8 mouse cellular contexts compared by ENCODE assay signal in the genomic region with DNA sequence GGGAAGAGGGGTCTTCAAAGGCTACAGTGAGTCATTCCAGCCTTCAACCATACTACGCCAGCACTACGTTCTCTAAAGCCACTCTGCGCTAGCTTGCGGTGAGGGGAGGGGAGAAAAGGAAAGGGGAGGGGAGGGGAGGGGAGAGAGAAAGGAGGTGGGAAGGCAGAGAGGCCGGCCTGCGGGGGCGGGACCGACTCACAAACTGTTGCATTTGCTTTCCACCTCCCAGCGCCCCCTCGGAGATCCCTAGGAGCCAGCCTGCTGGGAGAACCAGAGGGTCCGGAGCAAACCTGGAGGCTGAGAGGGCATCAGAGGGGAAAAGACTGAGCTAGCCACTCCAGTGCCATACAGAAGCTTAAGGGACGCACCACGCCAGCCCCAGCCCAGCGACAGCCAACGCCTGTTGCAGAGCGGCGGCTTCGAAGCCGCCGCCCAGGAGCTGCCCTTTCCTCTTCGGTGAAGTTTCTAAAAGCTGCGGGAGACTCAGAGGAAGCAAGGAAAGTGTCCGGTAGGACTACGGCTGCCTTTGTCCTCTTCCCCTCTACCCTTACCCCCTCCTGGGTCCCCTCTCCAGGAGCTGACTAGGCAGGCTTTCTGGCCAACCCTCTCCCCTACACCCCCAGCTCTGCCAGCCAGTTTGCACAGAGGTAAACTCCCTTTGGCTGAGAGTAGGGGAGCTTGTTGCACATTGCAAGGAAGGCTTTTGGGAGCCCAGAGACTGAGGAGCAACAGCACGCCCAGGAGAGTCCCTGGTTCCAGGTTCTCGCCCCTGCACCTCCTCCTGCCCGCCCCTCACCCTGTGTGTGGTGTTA. TPM values are rescaled to one million over a fixed set of nuclear protein-coding genes. Genes with fewer than 3 reads are reported as not detected.
DNase-seq lines count a peak whose midpoint lies in the region; ATAC-seq and TF ChIP-seq lines count a peak whose summit lies in the region.

A gene (plus strand): TSS at position 239 of the 812 bp plus-strand sequence.

- no peak within 1 kb of the TSS for H3K27ac ChIP-seq in hindbrain, embryonic 15.5 days (replicated peaks)
- H3K27ac ChIP-seq in limb, embryonic 14.5 days (replicated peaks; ENCODE audit: low read depth, low read length), result no peak within 1 kb of the TSS
- H3K27ac ChIP-seq in midbrain, embryonic 14.5 days (replicated peaks; ENCODE audit: low read depth, low read length), result no peak within 1 kb of the TSS

- no peaks in the 10 kb centered on the region for H3K36me3 ChIP-seq in hindbrain, embryonic 15.5 days
- no peaks in the 10 kb centered on the region for H3K36me3 ChIP-seq in limb, embryonic 14.5 days (ENCODE audit: control insufficient read depth, insufficient read depth, low read length)
- no peaks in the 10 kb centered on the region for H3K36me3 ChIP-seq in midbrain, embryonic 14.5 days (ENCODE audit: control insufficient read depth, insufficient read depth, low read length)

- 0 out of 2 replicates have a peak, but pooled peaks have one; percentile 30 for ATAC-seq in hindbrain, embryonic 15.5 days (ENCODE audit: low FRiP score, low read depth)
- no peak for ATAC-seq in limb, embryonic 14.5 days (ENCODE audit: low FRiP score, low read depth)
- 0 out of 2 replicates have a peak, but pooled peaks have one; percentile 27 for ATAC-seq in midbrain, embryonic 14.5 days (ENCODE audit: low FRiP score, low TSS enrichment)

- 0 out of 2 replicates have a peak, but pooled peaks cover 15% of the 10 kb centered on the region for H3K4me1 ChIP-seq in hindbrain, embryonic 15.5 days (replicated peaks)
- no peaks in the 10 kb centered on the region for H3K4me1 ChIP-seq in limb, embryonic 14.5 days (ENCODE audit: control insufficient read depth, insufficient read depth, low read length)
- H3K4me1 ChIP-seq in midbrain, embryonic 14.5 days (ENCODE audit: control insufficient read depth, insufficient read depth, low read length), result no peaks in the 10 kb centered on the region

- H3K9ac ChIP-seq in hindbrain, embryonic 15.5 days, result 0 out of 2 replicates have a peak within 1 kb of the TSS, but pooled peaks have one; percentile 37
- H3K9ac ChIP-seq in limb, embryonic 14.5 days (ENCODE audit: low read depth, low read length, severe bottlenecking), result no peak within 1 kb of the TSS
- peak within 1 kb of the TSS; percentile 36; the same call in 1 of the 2 replicates for H3K9ac ChIP-seq in midbrain, embryonic 14.5 days (replicated peaks; ENCODE audit: low read length)

- H3K4me3 ChIP-seq in hindbrain, embryonic 15.5 days, result peak within 1 kb of the TSS; percentile 45
- H3K4me3 ChIP-seq in limb, embryonic 14.5 days (replicated peaks; ENCODE audit: low read length), result peak within 1 kb of the TSS; percentile 32
- peak within 1 kb of the TSS; percentile 38 for H3K4me3 ChIP-seq in midbrain, embryonic 14.5 days (replicated peaks; ENCODE audit: low read depth, low read length)

- peaks cover 28% of the 10 kb centered on the region for H3K27me3 ChIP-seq in hindbrain, embryonic 15.5 days
- peaks cover 31% of the 10 kb centered on the region for H3K27me3 ChIP-seq in limb, embryonic 14.5 days (ENCODE audit: control insufficient read depth, insufficient read depth, low read length)
- peaks cover 19% of the 10 kb centered on the region for H3K27me3 ChIP-seq in midbrain, embryonic 14.5 days (ENCODE audit: control insufficient read depth, insufficient read depth, low read length)

- peak; percentile 5 to 10 for DNase-seq in cerebellum, postnatal 25 days
- DNase-seq in cerebellum, adult 11-12 months, result no peak
- DNase-seq in adrenal gland, postnatal 36 days, result peak; percentile 78 to 80
- peak; percentile 25 for DNase-seq in gastrocnemius, postnatal 10 days
- peak; percentile 28 for DNase-seq in limb, embryonic 14.5 days (ENCODE audit: low spot score)
- peak; percentile 5 for DNase-seq in midbrain, embryonic 14.5 days
- peak; percentile 33 for DNase-seq in urinary bladder, adult 2 months (ENCODE audit: low spot score)

- WGBS in hindbrain, embryonic 15.5 days, result 26% methylated on average over 25 of the region's 27 CpGs
- 22% methylated on average over 19 of the region's 27 CpGs for WGBS in limb, embryonic 14.5 days
- 18% methylated on average over 26 of the region's 27 CpGs for WGBS in midbrain, embryonic 14.5 days

- H3K4me2 ChIP-seq in hindbrain, embryonic 15.5 days, result peak within 1 kb of the TSS; percentile 79
- peak within 1 kb of the TSS; percentile 53 for H3K4me2 ChIP-seq in limb, embryonic 14.5 days (replicated peaks; ENCODE audit: low read depth, low read length, severe bottlenecking)
- peak within 1 kb of the TSS; percentile 69 for H3K4me2 ChIP-seq in midbrain, embryonic 14.5 days (ENCODE audit: low read length)

- no peak for TF ChIP-seq POLR2A in limb, embryonic 14.5 days (IDR thresholded peaks at IDR 0.05; ENCODE audit: borderline replicate concordance, extremely low read depth, insufficient read depth, insufficient read length)

- no peaks in the 10 kb centered on the region for H3K9me3 ChIP-seq in hindbrain, embryonic 15.5 days
- no peaks in the 10 kb centered on the region for H3K9me3 ChIP-seq in limb, embryonic 14.5 days (ENCODE audit: control insufficient read depth, low read length)
- H3K9me3 ChIP-seq in midbrain, embryonic 14.5 days (ENCODE audit: control insufficient read depth, low read length), result no peaks in the 10 kb centered on the region

RNA-seq across cellular contexts. Expression of the gene that starts here (rescaled TPM):
- 10 to 100 TPM; 57.7 to 91.1 TPM for total RNA-seq in adrenal gland, postnatal 36 days (2021)
- 10 to 100 TPM in 1 of 2 experiments, 1 to 10 TPM in 1; 9.9 to 11.0 TPM for total RNA-seq in gastrocnemius, postnatal 10 days (2021)
- 0.08 and 0.09 TPM in 2 replicates for polyA plus RNA-seq in hindbrain, embryonic 15.5 days (2015; fragmentation: Nextera tagmentation; extraction: Ambion mirVana)
- 0.28 and 0.34 TPM in 2 replicates for polyA plus RNA-seq in limb, embryonic 14.5 days (2012; rRNA removed)
- polyA plus RNA-seq in limb, embryonic 14.5 days (2014; fragmentation: Nextera tagmentation; extraction: Ambion mirVana), result 1.1 TPM in 2 replicates
- polyA plus RNA-seq in midbrain, embryonic 14.5 days (2014; fragmentation: Nextera tagmentation; extraction: Ambion mirVana), result 0.11 and 0.13 TPM in 2 replicates
- polyA plus RNA-seq in urinary bladder, adult 2 months (2012; rRNA removed), result 2.3 and 4.9 TPM in 2 replicates

Comparison
In these comparisons a context has a peak if more than half of its experiments do, and no peak if none do; other contexts are left out.
1. RNA of the gene that starts here (total RNA-seq): 57.7 to 91.1 TPM in adrenal gland, postnatal 36 days; 9.9 to 11.0 TPM in gastrocnemius, postnatal 10 days; every median in the first group is over 4 times any median in the second.
2. Peak in ATAC-seq, H3K4me3 ChIP-seq, H3K9ac ChIP-seq and H3K4me2 ChIP-seq in hindbrain, embryonic 15.5 days; RNA of the gene not detected or under 1 TPM.
3. Peak in DNase-seq, ATAC-seq, H3K4me3 ChIP-seq, H3K9ac ChIP-seq and H3K4me2 ChIP-seq in midbrain, embryonic 14.5 days; RNA of the gene not detected or under 1 TPM.
4. Peak in every context shown above with its lines, with median percentiles within 50 percentile points of each other: H3K4me2 ChIP-seq and H3K4me3 ChIP-seq.